Mouse (Mus musculus): Measurements from ENCODE around the gene Klra9.
"Not testable (repeated sequence)": the region's sequence is repeated elsewhere in the genome, so short reads cannot be mapped to it uniquely, and the experiment has no call there.

Klra9 gene

DNA sequence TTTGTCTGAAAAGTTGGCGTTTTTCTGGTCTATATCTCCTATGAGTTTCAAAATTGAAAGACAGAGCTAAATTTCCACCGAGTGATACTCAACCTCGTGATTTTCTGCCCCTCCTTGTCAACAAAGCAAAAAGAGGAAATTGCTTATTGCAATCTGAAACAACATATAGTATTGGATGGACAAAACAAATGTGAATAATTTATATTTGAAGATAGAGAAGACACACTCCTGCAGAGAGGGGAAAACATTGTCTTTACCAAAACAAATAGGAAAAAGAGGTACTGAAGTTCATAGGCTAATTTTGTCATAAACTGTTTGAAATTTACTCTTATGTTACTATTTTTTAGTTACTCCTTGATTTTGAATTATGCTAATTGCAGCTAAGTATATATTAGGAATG, at the start of gene Klra9:
Klra9 (minus strand) TSS at position 101 of the 400 bp plus-strand sequence.
- CTCF ChIA-PET: not testable (repeated sequence)

DNA sequence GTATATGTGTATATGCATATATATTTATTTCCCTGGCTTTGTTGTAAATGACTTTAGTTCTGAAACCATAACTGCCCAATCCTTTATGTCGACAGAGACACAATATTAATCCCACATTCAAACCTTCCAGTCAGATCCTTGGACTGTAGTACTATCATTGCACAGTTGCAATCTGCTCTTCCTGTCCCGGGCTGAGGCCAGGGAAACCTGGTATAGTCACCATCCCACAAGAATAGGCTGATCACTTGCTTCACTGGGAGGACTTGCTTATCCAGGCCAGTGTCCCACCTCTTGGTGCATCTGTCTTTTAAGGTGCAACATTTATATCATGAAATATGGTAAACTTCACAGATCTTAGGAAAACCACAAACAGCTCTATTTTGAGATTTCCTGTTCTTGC, 44.6 kb upstream of the Klra9 start:
- CTCF ChIA-PET: no interaction called here

GRCm38 (mm10) chr6:130236635-130237034, 43.7 kb upstream of the Klra9 start:
- CTCF ChIA-PET: no interaction called here

DNA sequence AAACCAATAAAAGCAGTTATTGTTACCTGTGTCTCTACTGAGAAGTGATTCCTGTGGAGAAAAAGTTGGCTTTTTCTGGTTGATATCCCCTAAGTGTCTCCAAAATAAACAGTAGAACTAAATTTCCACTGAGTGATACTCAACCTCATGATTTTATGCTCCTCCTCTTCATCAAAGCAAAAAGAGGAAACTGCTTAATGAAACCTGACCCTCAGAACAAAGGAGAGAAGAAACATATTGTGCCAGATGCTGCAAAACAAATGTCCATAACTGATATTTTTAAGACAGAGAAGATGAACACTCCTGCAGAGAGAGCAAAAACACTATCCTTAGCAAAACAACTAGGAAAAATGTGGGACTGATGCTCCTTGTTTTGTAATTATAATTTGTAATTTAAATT, 40.3 kb upstream of the Klra9 start, which contains the start of gene Klra7:
Klra7 (minus strand) TSS at position 101 of the 400 bp plus-strand sequence.
- CTCF ChIA-PET: no interaction called here

GRCm38 (mm10) chr6:130197453-130197852, 4.5 kb upstream of the Klra9 start:
- CTCF ChIA-PET: not testable (repeated sequence)

DNA sequence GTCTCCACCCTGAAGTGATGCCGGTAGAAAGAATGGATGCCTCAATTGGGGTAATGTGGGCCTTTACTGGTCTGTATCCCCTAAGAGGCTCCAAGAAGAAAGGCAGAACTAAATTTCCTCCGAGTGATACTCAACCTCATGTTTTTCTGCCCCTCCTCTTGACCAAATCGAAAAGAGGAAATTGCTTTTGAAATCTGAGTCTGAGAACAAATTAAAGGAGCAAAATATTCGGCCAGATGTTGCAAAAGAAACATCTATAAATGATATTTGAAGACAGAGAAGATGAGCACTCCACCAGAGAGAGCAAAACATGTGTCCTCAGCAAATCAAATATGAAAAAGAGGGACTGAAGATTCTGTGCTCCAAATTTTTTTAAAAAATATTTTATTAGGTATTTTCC, 63.1 kb downstream of the Klra9 start, which contains the start of gene Klra8:
Klra8 (minus strand) TSS at position 101 of the 400 bp plus-strand sequence.
- CTCF ChIA-PET: not testable (repeated sequence)
